Mouse (Mus musculus): ENCODE measurements around the gene Lrp6.

DNA sequence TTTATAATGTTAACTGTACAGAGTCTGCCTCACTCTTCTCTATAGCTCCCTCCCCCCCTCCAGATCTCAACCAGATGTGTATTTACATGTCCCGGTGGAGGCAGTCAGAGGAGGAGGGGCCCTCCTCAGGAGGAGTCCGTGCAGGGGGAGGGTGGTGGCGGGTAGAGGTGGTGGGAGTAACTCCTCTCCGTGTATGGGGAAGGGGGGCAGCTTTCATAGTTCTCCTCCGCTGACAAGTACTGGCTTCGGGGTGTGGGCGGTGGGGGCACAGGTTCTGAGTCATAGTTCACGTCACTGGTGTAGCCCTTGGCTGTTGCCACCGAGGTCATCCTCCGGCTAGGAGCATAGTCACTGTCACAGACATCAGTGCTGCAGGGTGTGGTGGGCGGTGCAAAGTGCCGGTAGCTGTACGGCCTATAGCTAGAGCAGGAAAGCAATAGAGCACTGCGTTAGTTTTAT is 116.1 kb downstream of the Lrp6 start:
- TF ChIP-seq CTCF (IDR thresholded peaks at IDR 0.05; ENCODE audit: insufficient read depth, low read length): no peak
- no peak for TF ChIP-seq POLR2A (IDR thresholded peaks at IDR 0.05; ENCODE audit: borderline replicate concordance, extremely low read depth, low read depth, low read length)

All from lung, adult 2 months (tissue).